Mouse (Mus musculus): ENCODE measurements around the gene Clasrp. TPM values are rescaled to one million over a fixed set of nuclear protein-coding genes. Genes with fewer than 3 reads are reported as not detected.

The Clasrp gene
- polyA plus RNA-seq, 1 experiment from 2014 or later: 51.4 TPM

DNA sequence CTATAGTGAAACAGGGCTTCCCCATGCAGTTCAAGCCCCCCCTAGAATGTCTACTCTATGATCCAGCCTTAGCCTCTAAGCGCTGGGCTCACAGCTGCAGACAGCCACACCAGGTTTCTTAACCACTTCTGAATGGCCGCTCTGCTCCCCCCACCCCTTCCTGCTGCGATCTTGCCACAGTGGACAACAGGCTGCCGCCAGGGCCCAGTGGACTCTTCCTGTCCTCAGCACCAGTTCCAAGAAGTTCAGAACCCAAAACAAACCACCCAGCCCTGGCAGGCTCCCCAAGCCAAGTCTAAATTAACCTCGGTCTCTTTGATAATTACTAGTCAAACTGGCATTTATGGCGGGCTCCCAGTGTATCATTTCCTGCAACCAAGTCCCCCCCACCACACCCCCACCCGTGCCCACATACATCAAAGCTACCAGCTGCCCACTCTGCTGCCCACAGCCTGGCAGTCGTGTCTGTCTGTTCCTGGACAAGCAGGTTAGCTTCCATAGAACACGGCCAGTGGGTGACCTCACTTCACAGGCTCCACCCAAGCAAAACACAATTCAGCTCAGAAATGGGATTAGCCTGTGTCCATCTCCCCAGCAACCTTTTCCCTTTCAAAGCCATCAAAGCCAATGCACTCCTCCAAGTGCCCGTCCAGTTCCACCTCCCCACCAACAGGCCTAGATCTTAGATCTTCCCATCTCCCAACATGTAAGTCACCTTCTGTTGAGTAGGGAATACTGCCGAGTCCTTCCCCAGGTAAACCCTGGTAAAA lies 43.6 kb downstream of the Clasrp start:
- Histone ChIP-seq H3K4me3 (peak overlapping the region; percentile 73), H3K4me2 (peak overlapping the region; percentile 96), H3K27ac (0 out of 2 replicates have a peak overlapping the region, but pooled peaks have one; percentile 91), H3K9me3 (no peaks in the 10 kb centered on the region; the same call in 1 of the 2 replicates), H3K27me3 (no peaks in the 10 kb centered on the region), H3K9ac (peak overlapping the region; percentile 93), H3K36me3 (peaks cover 20% of the 10 kb centered on the region), H3K4me1 (peaks cover 49% of the 10 kb centered on the region)
- 17% methylated on average over 11 of the region's 11 CpGs for WGBS
- ATAC-seq (ENCODE audit: borderline replicate concordance, extremely low read depth, low FRiP score, low TSS enrichment): no peak

DNA sequence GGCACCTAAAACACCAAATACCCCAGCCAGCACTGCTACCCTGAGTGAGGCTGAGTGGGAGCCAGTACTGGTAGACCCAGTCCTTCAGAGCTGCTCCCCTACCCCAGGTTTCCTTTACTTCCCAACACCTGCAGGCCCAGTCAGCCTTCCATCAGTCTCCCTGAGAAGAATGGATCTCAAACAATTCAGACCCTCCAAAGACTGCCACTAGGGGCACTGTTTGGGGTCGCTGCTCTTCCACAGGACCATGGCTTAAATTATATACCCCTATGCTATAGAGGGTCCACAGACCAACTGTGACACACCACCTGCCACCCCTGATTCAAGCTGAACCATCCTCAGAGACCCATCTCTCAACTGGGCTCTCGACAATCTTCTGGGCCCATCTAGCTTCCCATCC lies 45.3 kb downstream of the Clasrp start:
- Histone ChIP-seq H3K36me3 (peaks cover 14% of the 10 kb centered on the region), H3K9ac (no peak overlapping the region), H3K4me3 (no peak overlapping the region), H3K27me3 (no peaks in the 10 kb centered on the region), H3K9me3 (no peaks in the 10 kb centered on the region), H3K27ac (no peak overlapping the region), H3K4me1 (peaks cover 49% of the 10 kb centered on the region), H3K4me2 (peak overlapping the region; percentile 5; the same call in 1 of the 2 replicates)
- 38% methylated on average over 2 of the region's 2 CpGs for WGBS
- ATAC-seq (ENCODE audit: borderline replicate concordance, extremely low read depth, low FRiP score, low TSS enrichment): no peak

DNA sequence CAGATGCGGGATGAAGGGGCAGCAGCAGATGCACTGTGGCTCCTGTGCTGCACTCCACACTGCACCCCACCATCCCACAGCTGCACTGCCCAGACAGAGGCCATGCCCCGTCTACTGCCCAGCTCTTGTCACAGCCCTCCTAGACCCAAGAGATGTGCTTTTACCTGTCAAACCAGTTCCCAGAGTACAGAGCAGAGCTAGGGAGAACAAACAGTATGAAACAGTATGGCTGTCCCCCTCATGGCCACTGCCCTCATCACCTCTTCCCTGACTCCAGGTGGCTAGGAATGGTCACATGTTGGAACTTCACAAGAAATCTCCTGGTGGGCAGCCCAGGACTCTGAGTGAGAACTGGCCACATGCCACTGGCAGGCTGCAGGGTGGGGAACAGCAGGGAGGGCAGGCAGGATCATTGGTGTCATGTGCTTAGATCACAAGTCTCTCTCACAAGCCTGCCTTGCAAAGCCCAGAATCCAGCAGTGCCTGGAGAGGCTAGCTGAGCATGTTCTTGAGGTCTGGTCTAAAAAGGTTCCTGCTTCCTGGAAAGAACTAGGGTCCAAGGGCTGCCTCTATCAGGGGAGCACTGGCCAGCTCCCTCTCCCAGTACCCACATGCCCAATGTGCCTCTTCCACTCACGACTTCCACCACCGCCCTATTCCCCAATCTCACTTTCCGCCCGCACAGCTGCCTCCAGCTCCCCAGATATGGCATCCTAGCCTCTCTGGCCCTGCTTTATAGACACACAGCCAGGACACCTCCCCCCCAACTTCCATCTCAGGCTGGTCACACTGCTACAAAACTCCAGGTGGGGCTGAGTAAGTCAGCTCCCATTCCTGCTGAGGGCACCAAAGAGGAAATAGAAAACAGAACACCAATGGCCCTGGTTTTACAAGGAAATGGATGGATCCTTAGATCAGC lies 46.0 kb downstream of the Clasrp start:
- Histone ChIP-seq H3K27me3 (no peaks in the 10 kb centered on the region), H3K27ac (peak overlapping the region; percentile 20; the same call in 1 of the 2 replicates), H3K4me2 (no peak overlapping the region; the same call in 1 of the 2 replicates), H3K9me3 (no peaks in the 10 kb centered on the region), H3K4me1 (peaks cover 46% of the 10 kb centered on the region), H3K4me3 (no peak overlapping the region), H3K36me3 (peaks cover 21% of the 10 kb centered on the region), H3K9ac (no peak overlapping the region)
- 81% methylated on average over 6 of the region's 6 CpGs for whole genome bisulfite sequencing
- ATAC-seq (ENCODE audit: borderline replicate concordance, extremely low read depth, low FRiP score, low TSS enrichment): no peak

GRCm38 (mm10) chr7:19557086-19557485 lies 47.2 kb downstream of the Clasrp start:
- H3K4me2 ChIP-seq: no peak overlapping the region
- H3K4me3 ChIP-seq: no peak overlapping the region
- H3K4me1 ChIP-seq: peaks cover 42% of the 10 kb centered on the region
- no peaks in the 10 kb centered on the region for H3K9me3 ChIP-seq
- WGBS: 95% methylated on average over 2 of the region's 2 CpGs
- peaks cover 23% of the 10 kb centered on the region for H3K36me3 ChIP-seq
- H3K27ac ChIP-seq: 0 out of 2 replicates have a peak overlapping the region, but pooled peaks have one; percentile 20
- no peaks in the 10 kb centered on the region for H3K27me3 ChIP-seq
- H3K9ac ChIP-seq: no peak overlapping the region
- ATAC-seq (ENCODE audit: borderline replicate concordance, extremely low read depth, low FRiP score, low TSS enrichment): no peak

DNA sequence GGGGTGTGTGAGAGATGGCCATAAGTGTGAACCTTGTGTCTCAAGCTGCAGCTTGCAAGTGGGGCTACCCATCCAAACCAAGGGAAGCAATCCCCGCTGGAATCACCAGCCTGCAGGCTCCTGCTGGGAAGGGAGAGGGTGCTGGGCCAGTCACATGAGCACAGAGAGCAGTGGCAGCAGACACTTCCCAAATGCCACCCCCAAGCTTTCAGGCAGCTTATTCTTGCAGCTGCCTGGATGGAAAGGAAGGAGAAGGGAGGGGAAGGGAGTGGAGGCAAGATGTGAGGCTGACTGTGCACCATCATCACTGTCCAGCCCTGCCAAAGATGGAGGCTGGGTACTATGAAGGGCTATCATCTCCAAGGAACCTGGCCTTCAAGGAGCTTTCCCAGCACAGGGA lies 50.1 kb downstream of the Clasrp start:
- Histone ChIP-seq H3K4me2 (no peak overlapping the region), H3K4me1 (peaks cover 22% of the 10 kb centered on the region), H3K9ac (no peak overlapping the region), H3K27me3 (no peaks in the 10 kb centered on the region), H3K4me3 (no peak overlapping the region), H3K9me3 (no peaks in the 10 kb centered on the region), H3K36me3 (peaks cover 23% of the 10 kb centered on the region), H3K27ac (no peak overlapping the region)
- no peak for ATAC-seq (ENCODE audit: borderline replicate concordance, extremely low read depth, low FRiP score, low TSS enrichment)
- WGBS: 79% methylated on average over 1 of the region's 1 CpGs

GRCm38 (mm10) chr7:19552443-19552842 lies 51.8 kb downstream of the Clasrp start:
- Histone ChIP-seq H3K9ac (no peak overlapping the region), H3K4me3 (no peak overlapping the region), H3K27ac (no peak overlapping the region), H3K27me3 (no peaks in the 10 kb centered on the region), H3K36me3 (peaks cover 23% of the 10 kb centered on the region), H3K4me2 (no peak overlapping the region), H3K4me1 (peaks cover 14% of the 10 kb centered on the region), H3K9me3 (no peaks in the 10 kb centered on the region)
- no peak for ATAC-seq (ENCODE audit: borderline replicate concordance, extremely low read depth, low FRiP score, low TSS enrichment)
- 35% methylated on average over 2 of the region's 2 CpGs for WGBS

DNA sequence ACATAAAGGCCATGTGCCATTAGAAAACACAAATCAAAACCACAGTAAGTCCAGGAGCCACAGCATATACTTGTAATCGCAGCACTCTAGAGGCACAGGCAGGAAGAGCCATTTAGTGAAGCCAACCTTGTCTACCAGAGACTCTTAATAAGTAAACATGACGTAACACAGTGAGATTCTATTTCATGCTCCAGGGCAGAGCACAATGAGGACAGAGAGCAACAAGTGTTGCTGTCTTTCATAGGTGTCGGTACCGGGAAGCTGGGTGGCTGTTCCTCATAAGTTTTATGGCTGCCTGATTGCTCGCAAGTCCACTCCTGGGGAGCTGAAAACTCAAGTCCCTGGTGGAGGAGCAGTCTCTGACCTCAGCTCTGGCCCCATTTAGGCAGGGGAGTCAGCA lies 52.7 kb downstream of the Clasrp start:
- ATAC-seq (ENCODE audit: borderline replicate concordance, extremely low read depth, low FRiP score, low TSS enrichment): no peak
- H3K27ac ChIP-seq: no peak overlapping the region
- no peak overlapping the region for H3K4me3 ChIP-seq
- peaks cover 23% of the 10 kb centered on the region for H3K36me3 ChIP-seq
- 81% methylated on average over 5 of the region's 5 CpGs for WGBS
- no peaks in the 10 kb centered on the region for H3K27me3 ChIP-seq
- no peak overlapping the region for H3K4me2 ChIP-seq
- no peaks in the 10 kb centered on the region for H3K9me3 ChIP-seq
- peaks cover 16% of the 10 kb centered on the region for H3K4me1 ChIP-seq
- no peak overlapping the region for H3K9ac ChIP-seq

GRCm38 (mm10) chr7:19549394-19549793 lies 54.9 kb downstream of the Clasrp start:
- Histone ChIP-seq H3K27me3 (no peaks in the 10 kb centered on the region), H3K27ac (no peak overlapping the region), H3K4me1 (peaks cover 28% of the 10 kb centered on the region), H3K9me3 (no peaks in the 10 kb centered on the region), H3K9ac (no peak overlapping the region), H3K4me2 (no peak overlapping the region), H3K36me3 (peaks cover 11% of the 10 kb centered on the region), H3K4me3 (no peak overlapping the region)
- ATAC-seq (ENCODE audit: borderline replicate concordance, extremely low read depth, low FRiP score, low TSS enrichment): no peak
- 59% methylated on average over 10 of the region's 10 CpGs for WGBS

- ATAC-seq (ENCODE audit: borderline replicate concordance, extremely low read depth, low FRiP score, low TSS enrichment): 0 out of 2 replicates have a peak, but pooled peaks have one; percentile 43
- peak overlapping the region; percentile 41 for H3K27ac ChIP-seq
- H3K9ac ChIP-seq: no peak overlapping the region
- peaks cover 35% of the 10 kb centered on the region for H3K4me1 ChIP-seq
- H3K4me2 ChIP-seq: no peak overlapping the region
- H3K36me3 ChIP-seq: 0 out of 2 replicates have a peak, but pooled peaks cover 2% of the 10 kb centered on the region
- H3K4me3 ChIP-seq: no peak overlapping the region
- H3K9me3 ChIP-seq: no peaks in the 10 kb centered on the region
- 59% methylated on average over 2 of the region's 2 CpGs for WGBS
- H3K27me3 ChIP-seq: no peaks in the 10 kb centered on the region
Measured at GRCm38 (mm10) chr7:19547344-19547969, 56.8 kb downstream of the Clasrp start.

DNA sequence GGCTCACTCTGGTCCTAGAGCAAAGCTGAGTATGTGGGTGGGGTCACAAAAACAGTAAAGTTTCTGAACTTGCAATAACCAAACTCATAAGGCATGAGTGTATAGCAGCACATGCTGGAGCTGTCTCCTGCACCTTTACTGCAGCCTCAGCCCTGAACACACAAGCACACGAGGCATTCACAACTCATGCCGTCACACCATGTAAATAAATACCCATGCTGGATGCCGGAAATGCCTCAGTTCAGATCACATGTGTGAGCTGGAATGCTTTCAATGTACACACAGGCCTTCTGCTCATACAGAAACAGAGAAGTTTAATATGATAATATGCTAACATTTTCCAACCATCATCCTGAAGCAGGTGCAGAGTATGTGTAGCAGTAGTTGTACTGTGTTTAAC lies 58.3 kb downstream of the Clasrp start:
- H3K9ac ChIP-seq: no peak overlapping the region
- H3K27me3 ChIP-seq: no peaks in the 10 kb centered on the region
- no peaks in the 10 kb centered on the region for H3K9me3 ChIP-seq
- H3K4me1 ChIP-seq: peaks cover 45% of the 10 kb centered on the region
- WGBS: 20% methylated on average over 3 of the region's 3 CpGs
- no peak overlapping the region; the same call in 1 of the 2 replicates for H3K27ac ChIP-seq
- H3K4me3 ChIP-seq: no peak overlapping the region
- no peaks in the 10 kb centered on the region for H3K36me3 ChIP-seq
- no peak for ATAC-seq (ENCODE audit: borderline replicate concordance, extremely low read depth, low FRiP score, low TSS enrichment)
- H3K4me2 ChIP-seq: no peak overlapping the region

- Histone ChIP-seq H3K27ac (no peak overlapping the region), H3K9me3 (no peaks in the 10 kb centered on the region), H3K36me3 (no peaks in the 10 kb centered on the region), H3K4me1 (peaks cover 48% of the 10 kb centered on the region), H3K27me3 (no peaks in the 10 kb centered on the region), H3K4me3 (no peak overlapping the region), H3K9ac (no peak overlapping the region), H3K4me2 (no peak overlapping the region)
- no peak for ATAC-seq (ENCODE audit: borderline replicate concordance, extremely low read depth, low FRiP score, low TSS enrichment)
- 38% methylated on average over 6 of the region's 6 CpGs for WGBS
Measured at GRCm38 (mm10) chr7:19543584-19543983, 60.7 kb downstream of the Clasrp start.

Data from lung, embryonic 15.5 days (tissue).